Mouse (Mus musculus): ENCODE data around the gene Haao. TPM values are rescaled to one million over a fixed set of nuclear protein-coding genes. Genes with fewer than 3 reads are reported as not detected.
"Not testable (repeated sequence)": the region's sequence is repeated elsewhere in the genome, so short reads cannot be mapped to it uniquely, and the experiment has no call there.

Haao gene
- polyA plus RNA-seq, 1 experiment = 213 TPM

GRCm38 (mm10) chr17:83870385-83870784 is 22.6 kb upstream of the Haao start:
- H3K27me3 ChIP-seq (replicated peaks; ENCODE audit: control insufficient read depth, insufficient read depth, low read length) = no peaks in the 10 kb centered on the region
- no peaks in the 10 kb centered on the region for H3K36me3 ChIP-seq (ENCODE audit: control insufficient read depth, insufficient read depth, low read length)
- WGBS = 93% methylated on average over 4 of the region's 4 CpGs
- no peak overlapping the region for H3K27ac ChIP-seq (ENCODE audit: insufficient read depth, low read depth, low read length)
- H3K4me1 ChIP-seq (ENCODE audit: control insufficient read depth, insufficient read depth, low read length) = no peaks in the 10 kb centered on the region
- no peak for DNase-seq
- no peak overlapping the region for H3K4me3 ChIP-seq (ENCODE audit: insufficient read depth, low read depth, low read length)
- TF ChIP-seq POLR2A (IDR thresholded peaks at IDR 0.05; ENCODE audit: low read depth, low read length) (no peak), CTCF (conservative IDR thresholded peaks at IDR 0.05; ENCODE audit: insufficient read depth, insufficient read length, low read depth, low read length) (no peak)

- Histone ChIP-seq H3K27ac (ENCODE audit: insufficient read depth, low read depth, low read length) (no peak overlapping the region), H3K27me3 (replicated peaks; ENCODE audit: control insufficient read depth, insufficient read depth, low read length) (no peaks in the 10 kb centered on the region), H3K4me3 (ENCODE audit: insufficient read depth, low read depth, low read length) (no peak overlapping the region), H3K36me3 (ENCODE audit: control insufficient read depth, insufficient read depth, low read length) (no peaks in the 10 kb centered on the region), H3K4me1 (ENCODE audit: control insufficient read depth, insufficient read depth, low read length) (no peaks in the 10 kb centered on the region; the same call in 1 of the 2 replicates)
- TF ChIP-seq CTCF (conservative IDR thresholded peaks at IDR 0.05; ENCODE audit: insufficient read depth, insufficient read length, low read depth, low read length) = peak; percentile 64
- no peak for TF ChIP-seq POLR2A (IDR thresholded peaks at IDR 0.05; ENCODE audit: low read depth, low read length)
- DNase-seq = no peak
- 21% methylated on average over 10 of the region's 10 CpGs for WGBS
These were observed 18.8 kb upstream of the Haao start for GRCm38 (mm10) chr17:83866582-83866981.

DNA sequence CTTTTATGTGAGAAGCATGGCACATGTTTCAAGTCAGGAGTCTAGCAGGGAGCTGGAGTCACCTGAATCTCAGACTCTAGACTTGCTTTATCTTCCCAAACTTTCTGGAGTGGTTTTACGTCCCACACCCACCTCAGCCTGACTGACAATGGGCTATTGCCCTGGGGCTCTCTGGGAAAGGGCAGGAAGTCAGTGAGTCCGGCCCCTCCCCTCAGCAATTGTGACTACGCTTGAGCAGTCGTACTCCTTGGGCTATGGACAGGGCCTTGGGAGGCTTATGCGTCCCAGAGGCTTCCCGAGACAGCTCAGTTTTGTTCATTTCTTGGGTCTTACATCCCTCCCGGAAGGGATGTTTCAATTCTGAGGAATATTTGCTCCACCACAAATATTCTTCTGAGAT is 17.6 kb upstream of the Haao start:
- H3K27ac ChIP-seq (ENCODE audit: insufficient read depth, low read depth, low read length) = no peak overlapping the region
- no peak for DNase-seq
- WGBS = 60% methylated on average over 7 of the region's 7 CpGs
- H3K4me3 ChIP-seq (ENCODE audit: insufficient read depth, low read depth, low read length) = no peak overlapping the region
- no peaks in the 10 kb centered on the region for H3K27me3 ChIP-seq (replicated peaks; ENCODE audit: control insufficient read depth, insufficient read depth, low read length)
- no peaks in the 10 kb centered on the region for H3K36me3 ChIP-seq (ENCODE audit: control insufficient read depth, insufficient read depth, low read length)
- TF ChIP-seq CTCF (conservative IDR thresholded peaks at IDR 0.05; ENCODE audit: insufficient read depth, insufficient read length, low read depth, low read length) (no peak), POLR2A (IDR thresholded peaks at IDR 0.05; ENCODE audit: low read depth, low read length) (no peak)
- H3K4me1 ChIP-seq (ENCODE audit: control insufficient read depth, insufficient read depth, low read length) = no peaks in the 10 kb centered on the region; the same call in 1 of the 2 replicates

- no peak for DNase-seq
- Histone ChIP-seq H3K36me3 (ENCODE audit: control insufficient read depth, insufficient read depth, low read length) (no peaks in the 10 kb centered on the region), H3K27ac (ENCODE audit: insufficient read depth, low read depth, low read length) (peak overlapping the region; percentile 88), H3K4me3 (ENCODE audit: insufficient read depth, low read depth, low read length) (peak overlapping the region; percentile 80), H3K4me1 (ENCODE audit: control insufficient read depth, insufficient read depth, low read length) (no peaks in the 10 kb centered on the region; the same call in 1 of the 2 replicates), H3K27me3 (replicated peaks; ENCODE audit: control insufficient read depth, insufficient read depth, low read length) (no peaks in the 10 kb centered on the region)
- TF ChIP-seq CTCF (conservative IDR thresholded peaks at IDR 0.05; ENCODE audit: insufficient read depth, insufficient read length, low read depth, low read length) = no peak
- TF ChIP-seq POLR2A (IDR thresholded peaks at IDR 0.05; ENCODE audit: low read depth, low read length) = peak; percentile 31
- WGBS = under 1% methylated on average over 26 of the region's 27 CpGs
These were observed 14.5 kb upstream of the Haao start for GRCm38 (mm10) chr17:83862134-83862881.

DNA sequence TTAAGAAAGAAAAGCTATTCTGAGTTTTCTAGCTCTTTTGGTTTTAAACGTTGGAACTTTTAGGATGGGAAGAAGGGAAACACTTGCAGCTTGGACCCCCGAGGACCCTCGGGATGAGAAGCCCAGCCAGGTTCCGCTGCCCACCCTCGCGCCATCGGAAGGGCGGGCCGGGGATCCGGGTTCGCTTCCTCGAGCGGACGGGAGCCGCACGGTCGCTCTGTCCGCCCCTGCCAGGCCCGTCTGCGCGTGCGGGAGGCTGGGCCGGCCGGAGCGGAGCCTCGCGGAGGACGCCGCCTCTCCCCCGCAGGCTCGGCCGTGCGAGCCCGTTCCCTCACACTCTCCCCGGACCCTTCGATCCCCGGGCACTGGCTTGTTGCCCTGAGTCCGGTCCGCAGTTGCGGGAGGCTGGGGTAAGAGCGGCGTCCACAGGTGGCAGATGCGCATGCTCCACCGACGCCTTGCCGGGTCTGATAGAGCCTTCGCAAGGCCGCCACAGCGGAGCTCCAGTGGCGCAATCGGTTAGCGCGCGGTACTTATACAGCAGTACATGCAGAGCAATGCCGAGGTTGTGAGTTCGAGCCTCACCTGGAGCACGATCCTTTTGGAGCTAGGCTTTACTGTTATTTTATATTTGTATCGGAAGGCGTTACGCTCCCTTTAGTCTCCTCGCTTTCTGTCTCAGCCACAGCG is 13.8 kb upstream of the Haao start:
- Histone ChIP-seq H3K4me3 (ENCODE audit: insufficient read depth, low read depth, low read length) (peak overlapping the region; percentile 80), H3K4me1 (ENCODE audit: control insufficient read depth, insufficient read depth, low read length) (no peaks in the 10 kb centered on the region; the same call in 1 of the 2 replicates), H3K27ac (ENCODE audit: insufficient read depth, low read depth, low read length) (peak overlapping the region; percentile 88), H3K36me3 (ENCODE audit: control insufficient read depth, insufficient read depth, low read length) (no peaks in the 10 kb centered on the region), H3K27me3 (replicated peaks; ENCODE audit: control insufficient read depth, insufficient read depth, low read length) (no peaks in the 10 kb centered on the region)
- under 1% methylated on average over 62 of the region's 62 CpGs for WGBS
- DNase-seq = peak; percentile 98
- TF ChIP-seq POLR2A (IDR thresholded peaks at IDR 0.05; ENCODE audit: low read depth, low read length) (no peak), CTCF (conservative IDR thresholded peaks at IDR 0.05; ENCODE audit: insufficient read depth, insufficient read length, low read depth, low read length) (no peak)

DNA sequence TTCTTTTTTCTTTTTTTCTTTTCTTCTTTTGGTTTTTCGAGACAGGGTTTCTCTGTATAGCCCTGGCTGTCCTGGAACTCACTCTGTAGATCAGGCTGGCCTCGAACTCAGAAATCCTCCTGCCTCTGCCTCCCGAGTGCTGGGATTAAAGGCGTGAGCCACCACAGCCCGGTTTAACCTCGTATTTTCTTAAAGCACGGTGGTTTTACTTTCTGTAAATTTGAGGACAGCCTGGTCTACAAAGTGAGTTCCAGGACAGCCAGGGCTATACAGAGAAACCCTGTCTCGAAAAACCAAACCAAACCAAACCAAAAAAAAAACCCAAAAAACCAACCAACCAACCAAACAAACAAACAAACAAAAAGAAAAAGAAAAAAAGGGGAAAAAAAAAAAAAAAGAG is 13.2 kb upstream of the Haao start:
- WGBS = 79% methylated on average over 8 of the region's 8 CpGs

DNA sequence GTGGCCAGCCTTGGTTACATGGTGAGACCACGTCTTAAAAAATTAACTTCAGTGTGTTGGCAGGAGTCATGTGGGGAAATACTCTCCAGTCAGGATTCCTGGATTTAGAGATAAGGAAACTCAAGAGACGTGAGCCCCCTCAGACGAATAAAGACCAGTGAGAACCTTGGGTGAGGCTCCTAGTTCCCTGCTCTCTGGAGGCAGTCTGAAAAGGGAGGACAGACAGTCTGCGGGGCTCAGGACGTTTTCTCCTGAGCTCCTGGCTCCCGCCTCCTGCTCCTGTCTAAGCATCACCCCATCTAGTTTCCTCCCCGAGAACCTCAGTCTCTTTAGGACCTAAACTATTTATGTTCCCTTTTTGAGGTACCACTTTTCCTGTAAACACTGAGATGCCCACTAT is 12.5 kb upstream of the Haao start:
- DNase-seq = no peak
- no peak overlapping the region for H3K27ac ChIP-seq (ENCODE audit: insufficient read depth, low read depth, low read length)
- no peaks in the 10 kb centered on the region for H3K36me3 ChIP-seq (ENCODE audit: control insufficient read depth, insufficient read depth, low read length)
- no peak for TF ChIP-seq CTCF (conservative IDR thresholded peaks at IDR 0.05; ENCODE audit: insufficient read depth, insufficient read length, low read depth, low read length)
- no peak for TF ChIP-seq POLR2A (IDR thresholded peaks at IDR 0.05; ENCODE audit: low read depth, low read length)
- H3K27me3 ChIP-seq (replicated peaks; ENCODE audit: control insufficient read depth, insufficient read depth, low read length) = no peaks in the 10 kb centered on the region
- no peaks in the 10 kb centered on the region; the same call in 1 of the 2 replicates for H3K4me1 ChIP-seq (ENCODE audit: control insufficient read depth, insufficient read depth, low read length)
- H3K4me3 ChIP-seq (ENCODE audit: insufficient read depth, low read depth, low read length) = no peak overlapping the region
- 87% methylated on average over 7 of the region's 7 CpGs for WGBS

More for the DNA sequence above, 13.2 kb upstream of the Haao start:
- H3K4me1 ChIP-seq (ENCODE audit: control insufficient read depth, insufficient read depth, low read length); DNase-seq; H3K27me3 ChIP-seq (replicated peaks; ENCODE audit: control insufficient read depth, insufficient read depth, low read length); H3K27ac ChIP-seq (ENCODE audit: insufficient read depth, low read depth, low read length); H3K36me3 ChIP-seq (ENCODE audit: control insufficient read depth, insufficient read depth, low read length); H3K4me3 ChIP-seq (ENCODE audit: insufficient read depth, low read depth, low read length): not testable (repeated sequence)
